Mouse (Mus musculus) lung, adult 2 months (tissue): ENCODE data around the gene Gramd1b.

Experiments
- CTCF ChIP-seq: fragments of 200-500 bp; IDR thresholded peaks from 2 replicates; pipeline ENCODE4 v1.5.1; 2011; ENCODE audit warnings: mild to moderate bottlenecking, low read length, control low read depth; ENCODE audit not compliant: insufficient read depth
- POLR2A ChIP-seq: fragments of 200-500 bp; IDR thresholded peaks from 2 replicates; pipeline ENCODE4 v1.6.1; 2011; ENCODE audit warnings: low read depth, mild to moderate bottlenecking, control low read depth, low read length, borderline replicate concordance; ENCODE audit errors: extremely low read depth

DNA sequence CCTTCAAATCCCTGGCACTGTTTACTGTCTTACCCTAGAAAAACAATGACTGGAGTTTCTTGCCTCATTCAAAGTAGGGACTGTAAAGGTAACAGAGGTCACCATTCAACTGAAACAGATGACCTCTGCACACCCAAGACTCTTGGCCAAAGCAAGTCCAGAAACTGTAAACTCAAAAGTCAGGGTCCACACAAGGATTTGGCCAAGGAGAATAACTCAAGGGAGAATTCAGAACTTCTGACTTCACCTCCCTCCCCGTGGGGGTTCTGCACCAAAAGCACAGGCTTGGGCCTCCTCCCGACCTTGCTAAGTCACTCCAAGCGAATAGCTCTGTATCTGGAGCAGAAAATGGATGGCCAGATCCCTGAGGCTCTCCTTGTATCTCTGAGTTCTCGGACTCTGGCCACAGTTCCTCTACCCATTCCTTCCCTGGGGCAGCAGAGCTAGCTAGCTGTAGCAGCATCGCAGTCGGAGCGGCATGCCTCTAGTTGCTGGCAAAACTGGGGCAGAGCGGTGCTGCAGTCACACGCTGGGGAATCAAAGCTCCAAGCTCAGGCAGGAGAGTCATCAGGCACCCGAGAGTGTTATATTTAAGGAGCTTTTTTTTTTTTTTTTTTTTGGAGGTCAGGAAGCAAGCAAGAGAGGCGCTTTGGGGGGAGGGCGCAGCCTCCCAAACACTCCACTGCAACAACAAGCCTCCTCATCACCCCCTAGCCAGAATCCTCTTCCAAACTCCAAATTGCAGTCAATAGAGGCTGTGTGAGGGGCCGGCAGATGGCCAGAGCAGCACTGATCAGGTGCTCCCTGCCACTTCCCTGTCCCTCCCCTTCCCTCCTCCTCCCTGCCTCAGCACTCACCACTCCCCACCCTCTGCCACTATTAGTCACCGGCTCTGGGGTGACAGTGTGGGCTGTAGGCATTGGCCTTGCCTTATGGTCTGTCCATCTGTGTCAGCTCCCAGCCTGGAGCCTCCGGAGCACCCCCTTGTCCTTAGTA is 149.5 kb downstream of the Gramd1b start:
- TF ChIP-seq CTCF = no peak
- TF ChIP-seq POLR2A = no peak
